Mouse (Mus musculus) midbrain, embryonic 13.5 days (tissue): ENCODE data around the gene H2-M10.3. TPM values are rescaled to one million over a fixed set of nuclear protein-coding genes. Genes with fewer than 3 reads are reported as not detected.
"Not testable (repeated sequence)": the region's sequence is repeated elsewhere in the genome, so short reads cannot be mapped to it uniquely, and the experiment has no call there.

ENCODE experiments used
- ATAC-seq: fragments of 200-750 bp; cut with Nextera tagmentation; 2 replicates; pipeline ENCODE4 v1.8.0; 2017; ENCODE audit warnings: mild to moderate bottlenecking, moderate TSS enrichment, moderate library complexity
- H3K27ac ChIP-seq: fragments of 300-500 bp; sonication (generic); 2 replicates; pipeline ENCODE4 v1.5.1; 2015; ENCODE audit warnings: inconsistent platforms, mild to moderate bottlenecking, moderate library complexity
- H3K27me3 ChIP-seq: fragments of 300-500 bp; sonication (generic); 2 replicates; pipeline ENCODE4 v1.6.1; 2015; ENCODE audit warnings: mild to moderate bottlenecking, inconsistent platforms
- H3K36me3 ChIP-seq: fragments of 300-500 bp; sonication (generic); 2 replicates; pipeline ENCODE4 v1.6.1; 2015; ENCODE audit warnings: mild to moderate bottlenecking, inconsistent platforms
- H3K4me1 ChIP-seq: fragments of 300-500 bp; sonication (generic); replicated peaks from 2 replicates; pipeline ENCODE4 v1.6.1; 2015; ENCODE audit warnings: inconsistent platforms
- H3K4me2 ChIP-seq: fragments of 300-500 bp; sonication (generic); replicated peaks from 2 replicates; pipeline ENCODE4 v1.6.1; 2015; ENCODE audit warnings: moderate library complexity, mild to moderate bottlenecking, inconsistent platforms
- H3K4me3 ChIP-seq: fragments of 300-500 bp; sonication (generic); replicated peaks from 2 replicates; pipeline ENCODE4 v1.5.1; 2015; ENCODE audit warnings: mild to moderate bottlenecking, inconsistent platforms
- H3K9ac ChIP-seq: fragments of 300-500 bp; sonication (generic); replicated peaks from 2 replicates; pipeline ENCODE4 v1.6.1; 2015; ENCODE audit warnings: mild to moderate bottlenecking, inconsistent platforms
- H3K9me3 ChIP-seq: fragments of 300-500 bp; sonication (generic); 2 replicates; pipeline ENCODE4 v1.6.1; 2016; ENCODE audit warnings: mild to moderate bottlenecking, inconsistent platforms
- WGBS: fragments of 180-500 bp; shearing (Covaris S2); methylation state at CpG from one replicate; pipeline ENCODE4 v1.1.7; 2015; 5-methylcytosine and 5-hydroxymethylcytosine counted together
- polyA plus RNA-seq: library from polyadenylated mRNA; unstranded; fragments of >200 nt; fragmentation: Nextera tagmentation; extraction: Ambion mirVana; gene quantifications from 2 replicates; pipeline ENCODE4 v1.2.1, GENCODE M21; 2015

The H2-M10.3 gene
- not detected in 2 replicates for polyA plus RNA-seq

DNA sequence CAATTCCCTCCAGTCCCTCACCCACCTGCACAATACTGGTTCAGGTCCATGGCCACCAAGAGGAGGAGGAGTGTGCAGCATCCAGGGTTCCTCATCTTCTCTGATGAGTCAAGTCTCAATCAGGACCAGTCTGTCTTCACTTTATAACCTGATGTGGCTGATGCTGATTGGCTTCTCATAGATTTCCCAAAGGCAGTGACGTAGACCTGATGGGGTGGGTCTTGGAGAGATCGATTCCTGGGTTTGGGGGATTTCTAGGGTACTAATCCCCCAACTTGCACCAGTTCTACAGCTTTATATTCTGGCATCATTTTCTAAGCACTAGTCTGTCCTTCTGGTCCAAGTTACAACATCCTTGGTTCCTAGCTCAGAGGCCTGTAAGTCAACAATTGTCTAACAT lies at the start of gene H2-M10.3:
Gene H2-M10.3 (minus strand): TSS at position 101 of the 400 bp plus-strand sequence.
- H3K4me1 ChIP-seq, H3K9me3 ChIP-seq, H3K4me2 ChIP-seq, H3K4me3 ChIP-seq, H3K9ac ChIP-seq, H3K36me3 ChIP-seq, H3K27ac ChIP-seq, H3K27me3 ChIP-seq, ATAC-seq: not testable (repeated sequence)
- 88% methylated on average over 2 of the region's 2 CpGs for WGBS

DNA sequence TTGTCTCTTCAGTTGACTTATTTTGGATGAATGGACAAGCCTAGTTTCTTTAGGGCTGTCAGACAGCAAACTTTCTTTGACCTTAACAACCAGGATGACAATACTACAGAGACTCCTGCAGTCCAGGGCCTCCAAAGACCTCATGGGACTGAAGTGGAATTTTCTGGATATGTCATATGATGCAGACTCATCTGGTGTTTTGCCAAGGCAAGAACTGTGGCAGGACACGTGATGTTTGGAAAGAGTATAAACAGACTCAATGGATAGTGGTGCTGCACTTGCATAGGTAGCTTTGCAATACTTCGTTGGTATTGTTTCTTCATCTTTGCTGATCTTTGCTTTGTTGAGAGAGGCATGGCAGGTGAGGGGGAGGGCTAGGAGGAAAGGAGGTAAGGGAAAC lies 49.2 kb upstream of the H2-M10.3 start:
- WGBS, result 65% methylated on average over 2 of the region's 2 CpGs
- ATAC-seq, result no peak

DNA sequence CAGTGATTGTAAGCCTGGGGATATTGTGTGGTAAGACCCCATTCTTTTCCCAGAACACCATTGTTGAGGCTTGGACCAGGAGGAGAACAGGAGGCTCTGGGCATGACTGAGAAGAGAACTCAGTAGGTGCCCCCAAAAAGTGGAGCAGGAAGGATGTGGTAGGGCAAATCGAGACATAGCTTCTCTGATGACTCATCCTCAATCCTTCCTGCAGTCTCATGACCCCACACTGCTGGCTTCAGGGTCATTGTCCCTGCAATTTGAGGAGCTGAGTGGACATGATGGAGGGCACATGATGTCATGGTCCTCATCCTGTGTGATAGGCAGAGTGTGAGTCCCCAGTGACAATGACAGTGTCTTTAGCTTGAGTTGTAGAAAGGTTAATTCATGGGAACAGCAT lies 47.2 kb upstream of the H2-M10.3 start:
- no peaks in the 10 kb centered on the region for H3K4me1 ChIP-seq
- H3K9ac ChIP-seq, result no peak overlapping the region
- no peak overlapping the region for H3K4me3 ChIP-seq
- WGBS, result 73% methylated on average over 1 of the region's 1 CpGs
- H3K27me3 ChIP-seq, result no peaks in the 10 kb centered on the region
- H3K27ac ChIP-seq, result no peak overlapping the region
- no peak overlapping the region for H3K4me2 ChIP-seq
- H3K9me3 ChIP-seq, result no peaks in the 10 kb centered on the region
- no peak for ATAC-seq
- no peaks in the 10 kb centered on the region for H3K36me3 ChIP-seq

More for the DNA sequence above, 49.2 kb upstream of the H2-M10.3 start:
- Histone ChIP-seq H3K27ac (no peak overlapping the region), H3K4me2 (no peak overlapping the region), H3K27me3 (no peaks in the 10 kb centered on the region), H3K9ac (no peak overlapping the region), H3K4me3 (no peak overlapping the region), H3K36me3 (no peaks in the 10 kb centered on the region), H3K9me3 (no peaks in the 10 kb centered on the region), H3K4me1 (no peaks in the 10 kb centered on the region)

DNA sequence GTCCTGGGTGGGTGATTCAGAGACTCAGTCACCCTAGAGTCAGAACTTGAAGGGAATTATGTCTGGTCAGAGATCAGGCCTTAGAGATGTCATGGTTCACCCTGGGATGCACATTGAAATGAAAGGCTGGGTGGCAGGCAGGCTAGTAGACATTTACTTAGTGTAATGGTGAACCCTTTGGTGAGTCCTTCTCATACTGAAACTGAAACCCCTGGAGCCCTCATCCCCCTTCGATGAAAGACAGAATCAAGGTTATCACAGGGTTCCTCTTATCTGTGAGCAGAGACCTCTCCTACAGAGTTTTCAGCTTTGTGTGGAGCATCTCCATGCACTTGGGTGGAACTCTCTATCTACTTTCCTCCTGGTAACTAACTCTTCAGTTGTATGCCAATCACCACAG lies 46.1 kb upstream of the H2-M10.3 start:
- Histone ChIP-seq H3K27me3 (no peaks in the 10 kb centered on the region), H3K4me2 (no peak overlapping the region), H3K9me3 (no peaks in the 10 kb centered on the region), H3K27ac (no peak overlapping the region), H3K4me1 (no peaks in the 10 kb centered on the region), H3K4me3 (no peak overlapping the region), H3K36me3 (no peaks in the 10 kb centered on the region), H3K9ac (no peak overlapping the region)
- 83% methylated on average over 1 of the region's 1 CpGs for WGBS
- ATAC-seq, result no peak

DNA sequence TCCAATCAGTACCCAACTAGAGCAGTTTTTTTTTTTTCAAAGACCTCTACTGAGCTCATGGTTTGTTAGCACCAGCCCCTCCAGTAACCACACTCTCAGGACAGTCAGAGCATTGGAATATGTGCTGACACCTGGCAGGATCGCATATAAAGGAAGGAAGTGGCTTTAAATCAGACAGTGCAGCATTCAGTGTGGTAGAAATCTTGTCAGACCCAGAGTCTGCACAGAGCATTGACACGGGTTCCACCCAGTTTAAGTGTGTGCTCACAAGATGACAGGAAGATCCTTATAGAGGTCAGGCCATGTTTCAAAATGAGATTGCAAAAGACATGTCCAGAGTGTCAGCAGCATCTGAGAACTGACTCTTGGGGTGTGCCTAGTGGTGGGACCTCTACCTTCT lies 21.7 kb upstream of the H2-M10.3 start:
- Histone ChIP-seq H3K27me3 (no peaks in the 10 kb centered on the region), H3K36me3 (no peaks in the 10 kb centered on the region), H3K9me3 (no peaks in the 10 kb centered on the region), H3K4me1 (no peaks in the 10 kb centered on the region), H3K27ac (no peak overlapping the region), H3K4me3 (no peak overlapping the region), H3K4me2 (no peak overlapping the region), H3K9ac (no peak overlapping the region)
- ATAC-seq, result no peak
- 83% methylated on average over 2 of the region's 2 CpGs for WGBS

DNA sequence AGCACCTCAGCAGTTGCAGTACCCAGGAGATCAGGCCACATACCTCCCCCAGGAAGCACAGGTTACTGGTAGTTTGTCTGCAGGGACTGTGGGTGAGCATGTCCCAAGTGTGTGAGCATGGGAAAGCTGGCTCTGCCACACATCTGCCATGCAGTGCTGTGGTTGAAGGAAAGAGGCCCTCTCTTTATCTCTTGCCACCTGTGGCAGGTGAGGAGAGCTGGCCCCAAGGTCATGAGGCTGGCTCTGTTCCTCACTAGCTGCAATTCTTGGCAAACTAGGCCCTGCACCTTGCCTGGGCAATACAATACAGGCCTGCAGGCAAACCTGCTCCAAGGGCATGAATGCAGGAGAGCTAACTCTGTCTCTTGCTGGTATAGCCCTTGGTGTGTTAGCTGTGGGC lies 5.8 kb downstream of the H2-M10.3 start:
- not testable (repeated sequence) for H3K9me3 ChIP-seq, H3K27ac ChIP-seq, ATAC-seq, H3K4me3 ChIP-seq, H3K9ac ChIP-seq, H3K36me3 ChIP-seq, H3K27me3 ChIP-seq, H3K4me1 ChIP-seq, H3K4me2 ChIP-seq

DNA sequence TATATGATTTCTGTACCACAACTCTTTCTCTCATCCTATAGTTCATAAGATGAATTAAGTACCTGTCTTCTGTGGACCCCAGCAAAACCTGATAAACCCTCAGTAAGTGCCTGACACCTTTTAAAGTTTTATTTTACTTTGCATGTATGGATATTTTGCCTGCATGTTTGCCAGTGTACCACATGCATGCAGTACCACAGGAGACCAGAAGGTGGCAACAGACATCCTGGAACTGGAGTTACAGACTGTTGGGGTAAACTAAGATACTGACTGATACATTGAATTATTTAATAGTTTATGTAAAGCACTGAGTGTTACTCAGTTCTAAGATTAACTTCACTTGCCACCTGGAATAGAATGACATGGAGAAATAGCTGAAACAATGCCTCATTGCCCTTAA lies 10.7 kb downstream of the H2-M10.3 start:
- not testable (repeated sequence) for H3K9ac ChIP-seq, ATAC-seq, H3K27me3 ChIP-seq, H3K36me3 ChIP-seq, H3K4me2 ChIP-seq, H3K27ac ChIP-seq, H3K9me3 ChIP-seq, H3K4me3 ChIP-seq, H3K4me1 ChIP-seq

DNA sequence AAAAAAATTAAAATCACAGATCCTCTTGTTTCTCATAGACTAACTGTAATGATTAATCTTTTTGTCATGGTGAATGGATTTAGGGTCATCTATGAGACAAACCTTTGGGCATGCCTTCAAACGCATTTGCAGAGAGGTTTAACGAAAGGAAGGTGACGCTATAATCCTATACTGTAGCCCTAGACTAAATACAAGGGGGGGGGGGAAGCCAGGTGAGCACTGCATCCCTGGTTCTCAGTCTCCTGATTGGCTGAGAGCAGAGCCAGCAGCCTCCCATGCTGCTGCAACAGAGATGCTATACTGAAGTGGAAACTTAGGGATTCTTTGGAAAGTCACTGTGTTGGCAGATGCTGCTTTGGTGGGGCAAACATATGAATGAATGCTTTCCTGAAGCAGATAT lies 12.5 kb downstream of the H2-M10.3 start:
- no peaks in the 10 kb centered on the region for H3K27me3 ChIP-seq
- no peak overlapping the region for H3K4me2 ChIP-seq
- 38% methylated on average over 3 of the region's 3 CpGs for WGBS
- ATAC-seq, result 0 out of 2 replicates have a peak, but pooled peaks have one; percentile 24
- H3K27ac ChIP-seq, result no peak overlapping the region
- H3K9me3 ChIP-seq, result no peaks in the 10 kb centered on the region
- no peak overlapping the region for H3K9ac ChIP-seq
- H3K36me3 ChIP-seq, result no peaks in the 10 kb centered on the region
- no peak overlapping the region for H3K4me3 ChIP-seq
- no peaks in the 10 kb centered on the region for H3K4me1 ChIP-seq

DNA sequence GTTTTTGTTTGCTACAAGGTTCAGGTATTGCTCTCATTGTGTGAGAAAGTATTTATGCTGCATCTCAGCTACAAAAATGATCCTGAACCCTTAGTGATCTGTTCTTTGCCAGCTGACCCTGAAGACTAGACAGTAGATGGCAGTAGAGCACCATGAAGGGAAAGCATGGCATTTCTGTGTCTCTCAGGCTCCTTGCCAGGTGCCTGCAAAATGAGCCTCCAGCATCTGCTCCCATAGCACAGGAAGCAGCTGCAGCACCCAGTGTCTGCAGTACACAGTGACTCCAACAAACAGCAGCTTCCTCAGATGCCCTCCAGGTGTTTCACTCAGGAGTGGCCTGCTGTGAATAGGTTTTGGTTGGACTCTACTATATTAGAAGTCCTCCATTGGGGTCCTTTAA lies 12.9 kb downstream of the H2-M10.3 start:
- not testable (repeated sequence) for H3K27ac ChIP-seq

DNA sequence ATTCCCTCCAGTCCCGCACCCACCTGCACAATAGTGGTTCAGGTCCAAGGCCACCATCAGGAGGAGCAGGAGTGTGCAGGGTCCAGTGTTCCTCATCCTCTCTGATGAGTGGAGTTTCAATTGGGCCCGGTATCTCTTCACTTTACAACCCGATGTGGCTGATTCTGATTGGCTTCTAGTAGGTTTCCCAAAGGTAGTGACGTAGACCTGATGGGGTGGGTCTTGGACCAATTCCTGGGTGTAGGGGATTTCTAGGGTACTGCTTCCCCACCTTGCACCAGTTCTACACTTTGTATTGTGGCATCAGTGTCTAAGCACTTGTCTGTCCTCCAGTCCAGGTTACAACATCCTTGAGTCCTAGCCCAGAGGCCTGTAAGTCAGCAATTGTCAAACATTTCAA lies 42.2 kb downstream of the H2-M10.3 start, which contains the start of gene H2-M10.1:
Gene H2-M10.1 (minus strand): TSS at position 101 of the 400 bp plus-strand sequence.
- no peaks in the 10 kb centered on the region for H3K27me3 ChIP-seq
- no peak within 1 kb of the TSS for H3K9ac ChIP-seq
- WGBS, result 93% methylated on average over 4 of the region's 4 CpGs
- no peak within 1 kb of the TSS for H3K4me3 ChIP-seq
- H3K36me3 ChIP-seq, result no peaks in the 10 kb centered on the region
- no peak within 1 kb of the TSS for H3K4me2 ChIP-seq
- no peak for ATAC-seq
- H3K4me1 ChIP-seq, result no peaks in the 10 kb centered on the region
- H3K27ac ChIP-seq, result no peak within 1 kb of the TSS
- H3K9me3 ChIP-seq, result no peaks in the 10 kb centered on the region

More for the DNA sequence above, 12.9 kb downstream of the H2-M10.3 start:
- not testable (repeated sequence) for H3K4me3 ChIP-seq, H3K9ac ChIP-seq, H3K4me2 ChIP-seq, H3K4me1 ChIP-seq, H3K9me3 ChIP-seq, H3K27me3 ChIP-seq, H3K36me3 ChIP-seq
- ATAC-seq, result peak; percentile 65

DNA sequence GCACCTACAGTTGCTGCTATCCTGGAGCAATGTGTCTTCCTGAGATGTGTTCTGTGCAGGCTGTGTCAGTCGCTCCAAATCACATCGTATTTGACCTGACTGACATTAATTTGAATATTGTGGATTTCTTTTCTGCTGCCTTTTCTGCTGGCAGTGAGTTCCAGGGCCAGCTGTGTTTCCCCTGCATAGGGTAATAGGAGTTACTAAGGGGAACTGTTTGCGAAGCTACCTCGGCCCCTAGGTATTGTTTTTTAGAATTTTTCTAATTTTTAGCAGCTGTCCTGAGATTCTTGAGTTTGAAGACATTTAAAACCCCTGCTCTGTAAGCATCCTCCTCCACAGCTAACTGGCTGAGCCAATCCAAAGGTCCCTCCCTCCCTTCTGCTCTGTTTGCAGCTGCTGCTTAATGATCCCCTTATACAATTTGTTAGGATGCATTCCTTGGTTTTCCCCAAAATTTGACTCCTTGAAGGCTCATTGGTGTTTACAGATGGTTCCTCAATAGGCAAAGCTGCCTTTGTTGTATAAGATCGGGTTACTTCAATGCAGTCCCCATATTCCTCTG lies 52.4 kb downstream of the H2-M10.3 start:
- Histone ChIP-seq H3K27ac (peak overlapping the region; percentile 91), H3K9me3 (no peaks in the 10 kb centered on the region), H3K36me3 (no peaks in the 10 kb centered on the region), H3K9ac (peak overlapping the region; percentile 76), H3K4me3 (peak overlapping the region; percentile 64), H3K4me2 (peak overlapping the region; percentile 66), H3K4me1 (peaks cover 7% of the 10 kb centered on the region; the same call in 1 of the 2 replicates), H3K27me3 (no peaks in the 10 kb centered on the region)
- WGBS, result 33% methylated on average over 5 of the region's 5 CpGs
- ATAC-seq, result peak; percentile 62

DNA sequence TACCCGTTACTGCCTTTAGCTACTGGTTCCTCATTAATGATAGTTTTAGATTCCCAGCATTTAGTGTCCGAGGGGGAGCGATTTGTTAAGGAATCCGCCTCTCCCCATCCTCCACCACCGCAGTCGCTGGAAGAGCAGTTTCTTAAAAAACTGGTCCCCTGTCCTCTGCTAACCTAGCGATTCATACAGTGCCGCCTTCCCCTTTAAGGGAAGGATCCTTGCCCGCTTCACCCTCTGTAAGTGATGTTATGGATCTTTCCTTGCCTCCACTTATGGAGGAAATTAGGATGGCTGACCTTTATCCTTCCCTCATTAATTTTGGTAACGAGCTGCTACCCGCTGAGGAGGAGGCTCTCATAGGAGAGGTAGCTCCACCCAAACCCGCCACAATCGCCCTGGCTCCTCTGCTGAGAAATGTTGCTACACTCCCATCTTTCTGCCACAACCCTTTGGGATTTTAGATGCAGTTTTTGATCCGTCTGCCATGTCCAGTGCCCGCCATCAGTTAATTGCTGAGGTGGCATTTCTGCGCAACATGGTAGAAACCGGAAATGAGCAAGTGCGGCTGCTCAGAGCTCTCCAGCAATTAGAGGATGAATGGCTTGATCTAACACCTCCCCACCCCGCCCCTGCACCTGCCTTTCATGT lies 53.1 kb downstream of the H2-M10.3 start:
- WGBS, result under 1% methylated on average over 19 of the region's 19 CpGs
- peak overlapping the region; percentile 66 for H3K4me2 ChIP-seq
- ATAC-seq, result peak; percentile 92

More for the DNA sequence above, 53.1 kb downstream of the H2-M10.3 start:
- H3K9ac ChIP-seq, result peak overlapping the region; percentile 76
- H3K4me3 ChIP-seq, result peak overlapping the region; percentile 64
- H3K27me3 ChIP-seq, result no peaks in the 10 kb centered on the region
- peak overlapping the region; percentile 91 for H3K27ac ChIP-seq
- no peaks in the 10 kb centered on the region for H3K36me3 ChIP-seq
- no peaks in the 10 kb centered on the region for H3K9me3 ChIP-seq
- peaks cover 7% of the 10 kb centered on the region; the same call in 1 of the 2 replicates for H3K4me1 ChIP-seq
